Mouse (Mus musculus) heart, adult 2 months (tissue): ENCODE data around the gene Prmt2.

ENCODE experiments used
- CTCF ChIP-seq: fragments of 200-600 bp; IDR thresholded peaks from 2 replicates; pipeline ENCODE4 v1.8.1; 2022; ENCODE audit warnings: antibody characterized with exemption, mild to moderate bottlenecking, moderate library complexity
- EP300 ChIP-seq: fragments of 200-500 bp; IDR thresholded peaks from 2 replicates; pipeline ENCODE4 v1.6.1; 2011; ENCODE audit warnings: low read depth, low read length, control low read depth; ENCODE audit not compliant: insufficient read depth
- POLR2A ChIP-seq: fragments of 200-500 bp; IDR thresholded peaks from 2 replicates; pipeline ENCODE4 v1.6.1; 2011; ENCODE audit warnings: mild to moderate bottlenecking, low read depth, low read length, control low read depth; ENCODE audit not compliant: insufficient read depth

- TF ChIP-seq CTCF (peak; percentile 58), EP300 (no peak), POLR2A (no peak)
These were observed 22.8 kb upstream of the Prmt2 start for GRCm38 (mm10) chr10:76260358-76261059.
